Mouse (Mus musculus) ovary, postnatal 10 days (tissue): ENCODE results near the gene Supt4a.

Experiments
- DNase-seq: peaks from one replicate; pipeline ENCODE4 v3.0.0; 2022; ENCODE audit warnings: low spot score

Supt4a gene

GRCm38 (mm10) chr11:87737175-87737740, at the start of gene Supt4a:
TSS of gene Supt4a (plus strand) at chr11:87737552.
- peak; percentile 82 for DNase-seq

GRCm38 (mm10) chr11:87688478-87689203, 48.7 kb upstream of the Supt4a start:
- no peak for DNase-seq

GRCm38 (mm10) chr11:87689402-87689808, 47.9 kb upstream of the Supt4a start:
- no peak for DNase-seq

GRCm38 (mm10) chr11:87690054-87690740, 47.2 kb upstream of the Supt4a start:
- no peak for DNase-seq

- no peak for DNase-seq
Observed at GRCm38 (mm10) chr11:87697131-87697682, 40.1 kb upstream of the Supt4a start.

- DNase-seq: no peak
Observed at GRCm38 (mm10) chr11:87698126-87698525, 39.2 kb upstream of the Supt4a start.

GRCm38 (mm10) chr11:87701108-87701507, 36.2 kb upstream of the Supt4a start:
- DNase-seq: no peak

- DNase-seq: no peak
Observed at GRCm38 (mm10) chr11:87701877-87702620, 35.3 kb upstream of the Supt4a start.

- DNase-seq: no peak
Observed at GRCm38 (mm10) chr11:87703654-87704053, 33.7 kb upstream of the Supt4a start.

GRCm38 (mm10) chr11:87704289-87704688, 33.1 kb upstream of the Supt4a start:
- no peak for DNase-seq

- DNase-seq: no peak
Observed at GRCm38 (mm10) chr11:87707570-87707969, 29.8 kb upstream of the Supt4a start.

GRCm38 (mm10) chr11:87708979-87709378, 28.4 kb upstream of the Supt4a start:
- DNase-seq: no peak

GRCm38 (mm10) chr11:87709513-87710261, 27.7 kb upstream of the Supt4a start:
- DNase-seq: peak; percentile 17

- no peak for DNase-seq
Observed at GRCm38 (mm10) chr11:87710262-87710615, 27.1 kb upstream of the Supt4a start.

- no peak for DNase-seq
Observed at GRCm38 (mm10) chr11:87712188-87712587, 25.2 kb upstream of the Supt4a start.

GRCm38 (mm10) chr11:87715999-87716398, 21.4 kb upstream of the Supt4a start:
- no peak for DNase-seq

- DNase-seq: no peak
Observed at GRCm38 (mm10) chr11:87719526-87719925, 17.8 kb upstream of the Supt4a start.

- no peak for DNase-seq
Observed at GRCm38 (mm10) chr11:87720324-87720723, 17.0 kb upstream of the Supt4a start.

GRCm38 (mm10) chr11:87720839-87721238, 16.5 kb upstream of the Supt4a start:
- no peak for DNase-seq

GRCm38 (mm10) chr11:87722168-87722567, 15.2 kb upstream of the Supt4a start:
- DNase-seq: no peak

GRCm38 (mm10) chr11:87722891-87723290, 14.5 kb upstream of the Supt4a start:
- DNase-seq: no peak

GRCm38 (mm10) chr11:87725515-87725914, 11.8 kb upstream of the Supt4a start:
- no peak for DNase-seq
